Mouse (Mus musculus) midbrain, embryonic 12.5 days (tissue): ENCODE data around the gene Fam173b. TPM values are rescaled to one million over a fixed set of nuclear protein-coding genes. Genes with fewer than 3 reads are reported as not detected.

Experiments
- ATAC-seq: fragments of 200-750 bp; cut with Nextera tagmentation; 2 replicates; pipeline ENCODE4 v1.8.0; 2017; ENCODE audit warnings: low read depth, moderate TSS enrichment, moderate library complexity; ENCODE audit not compliant: low FRiP score
- H3K27ac ChIP-seq: fragments of 300-500 bp; sonication (generic); replicated peaks from 2 replicates; pipeline ENCODE4 v1.5.1; 2016; ENCODE audit warnings: mild to moderate bottlenecking
- H3K27me3 ChIP-seq: fragments of 300-500 bp; sonication (generic); 2 replicates; pipeline ENCODE4 v1.6.1; 2016; ENCODE audit warnings: mild to moderate bottlenecking
- H3K36me3 ChIP-seq: fragments of 300-500 bp; sonication (generic); 2 replicates; pipeline ENCODE4 v1.6.1; 2016
- H3K4me1 ChIP-seq: fragments of 300-500 bp; sonication (generic); 2 replicates; pipeline ENCODE4 v1.6.1; 2016
- H3K4me2 ChIP-seq: fragments of 300-500 bp; sonication (generic); replicated peaks from 2 replicates; pipeline ENCODE4 v1.6.1; 2016; ENCODE audit warnings: mild to moderate bottlenecking, moderate library complexity
- H3K4me3 ChIP-seq: fragments of 300-500 bp; sonication (generic); 2 replicates; pipeline ENCODE4 v1.5.1; 2016; ENCODE audit warnings: mild to moderate bottlenecking
- H3K9ac ChIP-seq: fragments of 300-500 bp; sonication (generic); replicated peaks from 2 replicates; pipeline ENCODE4 v1.6.1; 2016; ENCODE audit warnings: mild to moderate bottlenecking, moderate library complexity
- H3K9me3 ChIP-seq: fragments of 300-500 bp; sonication (generic); 2 replicates; pipeline ENCODE4 v1.6.1; 2016; ENCODE audit warnings: mild to moderate bottlenecking
- WGBS: fragments of 180-500 bp; shearing (Covaris S2); methylation state at CpG from one replicate; pipeline ENCODE4 v1.1.7; 2016; 5-methylcytosine and 5-hydroxymethylcytosine counted together
- polyA plus RNA-seq: library from polyadenylated mRNA; unstranded; fragments of >200 nt; fragmentation: Nextera tagmentation; extraction: Ambion mirVana; gene quantifications from 2 replicates; pipeline ENCODE4 v1.2.1, GENCODE M21; 2016

Gene Fam173b
- polyA plus RNA-seq, 1 experiment from 2014 or later, result 11.8 TPM

- H3K27me3 ChIP-seq, result no peaks in the 10 kb centered on the region
- no peaks in the 10 kb centered on the region for H3K4me1 ChIP-seq
- 90% methylated on average over 9 of the region's 9 CpGs for whole genome bisulfite sequencing
- ATAC-seq, result no peak
- H3K27ac ChIP-seq, result no peak overlapping the region
- H3K9ac ChIP-seq, result no peak overlapping the region
- H3K36me3 ChIP-seq, result peaks cover 40% of the 10 kb centered on the region
- H3K4me2 ChIP-seq, result no peak overlapping the region
- no peaks in the 10 kb centered on the region for H3K9me3 ChIP-seq
- H3K4me3 ChIP-seq, result no peak overlapping the region
These were observed 15.6 kb downstream of the Fam173b start for GRCm38 (mm10) chr15:31617261-31617660.

GRCm38 (mm10) chr15:31619521-31619920, 17.9 kb downstream of the Fam173b start:
- WGBS, result 94% methylated on average over 8 of the region's 8 CpGs
- no peak overlapping the region for H3K4me2 ChIP-seq
- no peaks in the 10 kb centered on the region for H3K4me1 ChIP-seq
- no peaks in the 10 kb centered on the region for H3K27me3 ChIP-seq
- no peak overlapping the region for H3K27ac ChIP-seq
- H3K36me3 ChIP-seq, result peaks cover 44% of the 10 kb centered on the region
- no peak for ATAC-seq
- no peak overlapping the region for H3K9ac ChIP-seq
- H3K4me3 ChIP-seq, result no peak overlapping the region
- H3K9me3 ChIP-seq, result no peaks in the 10 kb centered on the region

GRCm38 (mm10) chr15:31627277-31628154, 25.9 kb downstream of the Fam173b start:
- Histone ChIP-seq H3K4me3 (no peak overlapping the region), H3K27ac (peak overlapping the region; percentile 20; the same call in 1 of the 2 replicates), H3K27me3 (no peaks in the 10 kb centered on the region), H3K4me1 (peaks cover 10% of the 10 kb centered on the region; the same call in 1 of the 2 replicates), H3K36me3 (peaks cover 11% of the 10 kb centered on the region; the same call in 1 of the 2 replicates), H3K9me3 (no peaks in the 10 kb centered on the region), H3K4me2 (no peak overlapping the region), H3K9ac (no peak overlapping the region)
- 74% methylated on average over 12 of the region's 12 CpGs for WGBS
- no peak for ATAC-seq

- no peak overlapping the region for H3K27ac ChIP-seq
- H3K4me2 ChIP-seq, result no peak overlapping the region
- no peak overlapping the region for H3K4me3 ChIP-seq
- no peak overlapping the region for H3K9ac ChIP-seq
- H3K9me3 ChIP-seq, result no peaks in the 10 kb centered on the region
- H3K4me1 ChIP-seq, result peaks cover 10% of the 10 kb centered on the region; the same call in 1 of the 2 replicates
- no peaks in the 10 kb centered on the region for H3K27me3 ChIP-seq
- peaks cover 11% of the 10 kb centered on the region; the same call in 1 of the 2 replicates for H3K36me3 ChIP-seq
- no peak for ATAC-seq
- 70% methylated on average over 10 of the region's 10 CpGs for WGBS
These were observed 26.5 kb downstream of the Fam173b start for GRCm38 (mm10) chr15:31628180-31628579.

- Histone ChIP-seq H3K9me3 (peaks cover 6% of the 10 kb centered on the region; the same call in 1 of the 2 replicates), H3K36me3 (no peaks in the 10 kb centered on the region), H3K4me3 (no peak overlapping the region), H3K27me3 (no peaks in the 10 kb centered on the region), H3K27ac (no peak overlapping the region), H3K4me2 (no peak overlapping the region), H3K4me1 (peaks cover 10% of the 10 kb centered on the region; the same call in 1 of the 2 replicates), H3K9ac (no peak overlapping the region)
- WGBS, result 90% methylated on average over 3 of the region's 3 CpGs
- ATAC-seq, result no peak
These were observed 27.9 kb downstream of the Fam173b start for GRCm38 (mm10) chr15:31629556-31629955.

- WGBS, result 76% methylated on average over 12 of the region's 12 CpGs
- Histone ChIP-seq H3K27me3 (no peaks in the 10 kb centered on the region), H3K4me1 (peaks cover 10% of the 10 kb centered on the region; the same call in 1 of the 2 replicates), H3K4me2 (no peak overlapping the region), H3K9ac (no peak overlapping the region), H3K4me3 (no peak overlapping the region), H3K36me3 (no peaks in the 10 kb centered on the region), H3K9me3 (peaks cover 6% of the 10 kb centered on the region; the same call in 1 of the 2 replicates), H3K27ac (no peak overlapping the region)
- no peak for ATAC-seq
These were observed 29.8 kb downstream of the Fam173b start for GRCm38 (mm10) chr15:31631396-31631858.

- Histone ChIP-seq H3K27me3 (no peaks in the 10 kb centered on the region), H3K4me3 (no peak overlapping the region), H3K36me3 (no peaks in the 10 kb centered on the region), H3K9me3 (peaks cover 6% of the 10 kb centered on the region; the same call in 1 of the 2 replicates), H3K27ac (no peak overlapping the region), H3K9ac (no peak overlapping the region), H3K4me1 (peaks cover 10% of the 10 kb centered on the region; the same call in 1 of the 2 replicates), H3K4me2 (no peak overlapping the region)
- no peak for ATAC-seq
- 90% methylated on average over 4 of the region's 4 CpGs for WGBS
These were observed 30.8 kb downstream of the Fam173b start for GRCm38 (mm10) chr15:31632478-31632877.

- no peak for ATAC-seq
- WGBS, result 88% methylated on average over 6 of the region's 6 CpGs
- H3K9me3 ChIP-seq, result peaks cover 6% of the 10 kb centered on the region; the same call in 1 of the 2 replicates
These were observed 32.9 kb downstream of the Fam173b start for GRCm38 (mm10) chr15:31634582-31634981.

GRCm38 (mm10) chr15:31636091-31636595, 34.5 kb downstream of the Fam173b start:
- Histone ChIP-seq H3K4me1 (no peaks in the 10 kb centered on the region), H3K4me2 (no peak overlapping the region), H3K27me3 (no peaks in the 10 kb centered on the region), H3K9me3 (peaks cover 6% of the 10 kb centered on the region; the same call in 1 of the 2 replicates), H3K9ac (no peak overlapping the region), H3K27ac (no peak overlapping the region), H3K36me3 (no peaks in the 10 kb centered on the region), H3K4me3 (no peak overlapping the region)
- 93% methylated on average over 9 of the region's 9 CpGs for WGBS
- no peak for ATAC-seq

More at GRCm38 (mm10) chr15:31634582-31634981, 32.9 kb downstream of the Fam173b start:
- Histone ChIP-seq H3K4me1 (no peaks in the 10 kb centered on the region), H3K4me3 (no peak overlapping the region), H3K4me2 (no peak overlapping the region), H3K9ac (no peak overlapping the region), H3K27ac (no peak overlapping the region), H3K36me3 (no peaks in the 10 kb centered on the region), H3K27me3 (no peaks in the 10 kb centered on the region)

GRCm38 (mm10) chr15:31647225-31647624, 45.6 kb downstream of the Fam173b start:
- Histone ChIP-seq H3K27me3 (no peaks in the 10 kb centered on the region), H3K9me3 (no peaks in the 10 kb centered on the region), H3K36me3 (no peaks in the 10 kb centered on the region), H3K4me2 (no peak overlapping the region), H3K27ac (no peak overlapping the region), H3K9ac (no peak overlapping the region), H3K4me1 (no peaks in the 10 kb centered on the region), H3K4me3 (no peak overlapping the region)
- 86% methylated on average over 6 of the region's 6 CpGs for WGBS
- ATAC-seq, result no peak

GRCm38 (mm10) chr15:31647851-31648569, 46.4 kb downstream of the Fam173b start:
- Histone ChIP-seq H3K36me3 (no peaks in the 10 kb centered on the region), H3K4me1 (no peaks in the 10 kb centered on the region), H3K27ac (no peak overlapping the region), H3K27me3 (no peaks in the 10 kb centered on the region), H3K9ac (no peak overlapping the region), H3K4me3 (no peak overlapping the region), H3K9me3 (no peaks in the 10 kb centered on the region), H3K4me2 (no peak overlapping the region)
- 79% methylated on average over 8 of the region's 8 CpGs for WGBS
- no peak for ATAC-seq
